Mouse (Mus musculus) heart, embryonic 11.5 days (tissue): ENCODE results near the gene Cd52. TPM values are rescaled to one million over a fixed set of nuclear protein-coding genes. Genes with fewer than 3 reads are reported as not detected.

Experiments
- ATAC-seq: fragments of 200-750 bp; cut with Nextera tagmentation; replicated peaks from 2 replicates; pipeline ENCODE4 v1.8.0; 2017; ENCODE audit warnings: moderate library complexity; ENCODE audit not compliant: insufficient number of reproducible peaks, low FRiP score, low TSS enrichment
- H3K27ac ChIP-seq: fragments of 300-500 bp; sonication (generic); 2 replicates; pipeline ENCODE4 v1.5.1; 2014; ENCODE audit warnings: mild to moderate bottlenecking, low read depth, low read length
- H3K27me3 ChIP-seq: fragments of 300-500 bp; sonication (generic); 2 replicates; pipeline ENCODE4 v1.6.1; 2014; ENCODE audit warnings: mild to moderate bottlenecking, low read length, mixed read lengths; ENCODE audit not compliant: control insufficient read depth, insufficient read depth
- H3K36me3 ChIP-seq: fragments of 300-500 bp; sonication (generic); 2 replicates; pipeline ENCODE4 v1.6.1; 2014; ENCODE audit warnings: mild to moderate bottlenecking, low read length, moderate library complexity, mixed read lengths; ENCODE audit not compliant: control insufficient read depth, insufficient read depth
- H3K4me1 ChIP-seq: fragments of 300-500 bp; sonication (generic); 2 replicates; pipeline ENCODE4 v1.6.1; 2014; ENCODE audit warnings: low read length; ENCODE audit not compliant: control insufficient read depth, insufficient read depth
- H3K4me2 ChIP-seq: fragments of 300-500 bp; sonication (generic); 2 replicates; pipeline ENCODE4 v1.6.1; 2014; ENCODE audit warnings: mild to moderate bottlenecking, moderate library complexity
- H3K4me3 ChIP-seq: fragments of 300-500 bp; sonication (generic); 2 replicates; pipeline ENCODE4 v1.5.1; 2014; ENCODE audit warnings: low read depth, low read length
- H3K9ac ChIP-seq: fragments of 300-500 bp; sonication (generic); 2 replicates; pipeline ENCODE4 v1.6.1; 2014; ENCODE audit warnings: mild to moderate bottlenecking, low read depth, low read length, moderate library complexity
- H3K9me3 ChIP-seq: fragments of 300-500 bp; sonication (generic); replicated peaks from 2 replicates; pipeline ENCODE4 v1.6.1; 2016; ENCODE audit warnings: low read length; ENCODE audit not compliant: control insufficient read depth
- WGBS: fragments of 180-500 bp; shearing (Covaris S2); extraction: QIAGEN DNeasy Blood & Tissue Kit; methylation state at CpG from one replicate; pipeline ENCODE4 v1.1.7; 2014; ENCODE audit not compliant: insufficient replicate concordance; 5-methylcytosine and 5-hydroxymethylcytosine counted together
- polyA plus RNA-seq: library from polyadenylated mRNA; unstranded; fragments of >200 nt; fragmentation: Nextera tagmentation; extraction: Ambion mirVana; gene quantifications from 2 replicates; pipeline ENCODE4 v1.2.1, GENCODE M21; 2014

The Cd52 gene
- polyA plus RNA-seq, 1 experiment from 2014 or later = 3.9 TPM

GRCm38 (mm10) chr4:134106105-134106504 lies 11.2 kb upstream of the Cd52 start:
- Histone ChIP-seq H3K9ac (no peak overlapping the region), H3K4me2 (no peak overlapping the region), H3K4me1 (peaks cover 6% of the 10 kb centered on the region), H3K9me3 (no peaks in the 10 kb centered on the region), H3K27ac (no peak overlapping the region), H3K27me3 (0 out of 2 replicates have a peak, but pooled peaks cover 2% of the 10 kb centered on the region), H3K36me3 (no peaks in the 10 kb centered on the region), H3K4me3 (no peak overlapping the region)
- ATAC-seq = no peak
- WGBS = 54% methylated on average over 7 of the region's 7 CpGs

- peaks cover 6% of the 10 kb centered on the region; the same call in 1 of the 2 replicates for H3K4me1 ChIP-seq
- H3K27me3 ChIP-seq = no peaks in the 10 kb centered on the region
- peak overlapping the region; percentile 74 for H3K4me2 ChIP-seq
- WGBS = 3% methylated on average over 21 of the region's 21 CpGs
- no peaks in the 10 kb centered on the region for H3K36me3 ChIP-seq
- ATAC-seq = no peak
- H3K27ac ChIP-seq = no peak overlapping the region
- peak overlapping the region; percentile 50 for H3K9ac ChIP-seq
- H3K4me3 ChIP-seq = peak overlapping the region; percentile 68
- H3K9me3 ChIP-seq = no peaks in the 10 kb centered on the region
Observed at GRCm38 (mm10) chr4:134102742-134103119, 7.8 kb upstream of the Cd52 start.

- ATAC-seq = peak; percentile 83
- H3K9me3 ChIP-seq = no peaks in the 10 kb centered on the region
- H3K4me1 ChIP-seq = peaks cover 6% of the 10 kb centered on the region; the same call in 1 of the 2 replicates
- H3K9ac ChIP-seq = peak within 1 kb of the TSS; percentile 50
- no peaks in the 10 kb centered on the region for H3K36me3 ChIP-seq
- WGBS = 18% methylated on average over 34 of the region's 34 CpGs
- peak within 1 kb of the TSS; percentile 68 for H3K4me3 ChIP-seq
- H3K27me3 ChIP-seq = no peaks in the 10 kb centered on the region
- peak within 1 kb of the TSS; percentile 74 for H3K4me2 ChIP-seq
- no peak within 1 kb of the TSS for H3K27ac ChIP-seq
Observed at GRCm38 (mm10) chr4:134101979-134102741, 7.3 kb upstream of the Cd52 start, which contains the start of gene Ubxn11. Ubxn11 (plus strand) TSS chr4:134102570.

GRCm38 (mm10) chr4:134100245-134100644 lies 5.4 kb upstream of the Cd52 start:
- H3K36me3 ChIP-seq = no peaks in the 10 kb centered on the region
- no peak overlapping the region for H3K4me2 ChIP-seq
- 69% methylated on average over 4 of the region's 4 CpGs for WGBS
- H3K4me3 ChIP-seq = no peak overlapping the region
- H3K27ac ChIP-seq = no peak overlapping the region
- peaks cover 6% of the 10 kb centered on the region; the same call in 1 of the 2 replicates for H3K4me1 ChIP-seq
- H3K27me3 ChIP-seq = no peaks in the 10 kb centered on the region
- ATAC-seq = no peak
- H3K9ac ChIP-seq = no peak overlapping the region
- no peaks in the 10 kb centered on the region for H3K9me3 ChIP-seq

GRCm38 (mm10) chr4:134098628-134099027 lies 3.7 kb upstream of the Cd52 start:
- 31% methylated on average over 8 of the region's 8 CpGs for WGBS

GRCm38 (mm10) chr4:134097015-134097608 lies 2.2 kb upstream of the Cd52 start:
- Histone ChIP-seq H3K9me3 (no peaks in the 10 kb centered on the region), H3K4me1 (peaks cover 6% of the 10 kb centered on the region; the same call in 1 of the 2 replicates), H3K36me3 (no peaks in the 10 kb centered on the region), H3K4me2 (no peak overlapping the region), H3K27me3 (no peaks in the 10 kb centered on the region), H3K27ac (no peak overlapping the region), H3K4me3 (no peak overlapping the region), H3K9ac (no peak overlapping the region)
- WGBS = 65% methylated on average over 5 of the region's 5 CpGs
- ATAC-seq = no peak

More at GRCm38 (mm10) chr4:134098628-134099027, 3.7 kb upstream of the Cd52 start:
- no peak for ATAC-seq
- H3K4me1 ChIP-seq = peaks cover 6% of the 10 kb centered on the region; the same call in 1 of the 2 replicates
- H3K27ac ChIP-seq = no peak overlapping the region
- H3K36me3 ChIP-seq = no peaks in the 10 kb centered on the region
- no peaks in the 10 kb centered on the region for H3K27me3 ChIP-seq
- H3K4me2 ChIP-seq = no peak overlapping the region
- no peaks in the 10 kb centered on the region for H3K9me3 ChIP-seq
- no peak overlapping the region for H3K9ac ChIP-seq
- H3K4me3 ChIP-seq = no peak overlapping the region

GRCm38 (mm10) chr4:134096120-134096519 lies 1.2 kb upstream of the Cd52 start:
- WGBS = 81% methylated on average over 3 of the region's 3 CpGs
- no peaks in the 10 kb centered on the region for H3K9me3 ChIP-seq
- no peaks in the 10 kb centered on the region for H3K27me3 ChIP-seq
- no peak overlapping the region for H3K27ac ChIP-seq
- no peak overlapping the region for H3K4me3 ChIP-seq
- H3K9ac ChIP-seq = no peak overlapping the region
- ATAC-seq = no peak
- peaks cover 6% of the 10 kb centered on the region; the same call in 1 of the 2 replicates for H3K4me1 ChIP-seq
- no peak overlapping the region for H3K4me2 ChIP-seq
- H3K36me3 ChIP-seq = no peaks in the 10 kb centered on the region

- Histone ChIP-seq H3K4me3 (no peak overlapping the region), H3K4me1 (peaks cover 6% of the 10 kb centered on the region; the same call in 1 of the 2 replicates), H3K9me3 (no peaks in the 10 kb centered on the region), H3K36me3 (no peaks in the 10 kb centered on the region), H3K27ac (no peak overlapping the region), H3K4me2 (no peak overlapping the region), H3K27me3 (no peaks in the 10 kb centered on the region), H3K9ac (no peak overlapping the region)
- no peak for ATAC-seq
- 80% methylated on average over 7 of the region's 7 CpGs for WGBS
Observed at GRCm38 (mm10) chr4:134094004-134094564, 798 bp downstream of the Cd52 start.
